Mouse (Mus musculus) lung, postnatal 36 days (tissue): ENCODE measurements around the gene Wwox.
A peak's percentile ranks its signal among the peaks of the same experiment; 100 is the strongest.

Experiments
- DNase-seq: peaks from one replicate; pipeline ENCODE4 v3.0.0; 2022; ENCODE audit warnings: mixed read lengths

Gene Wwox

GRCm38 (mm10) chr8:114469208-114469590 lies 29.7 kb downstream of the Wwox start:
- DNase-seq, result no peak

GRCm38 (mm10) chr8:114473546-114473945 lies 34.1 kb downstream of the Wwox start:
- no peak for DNase-seq

DNA sequence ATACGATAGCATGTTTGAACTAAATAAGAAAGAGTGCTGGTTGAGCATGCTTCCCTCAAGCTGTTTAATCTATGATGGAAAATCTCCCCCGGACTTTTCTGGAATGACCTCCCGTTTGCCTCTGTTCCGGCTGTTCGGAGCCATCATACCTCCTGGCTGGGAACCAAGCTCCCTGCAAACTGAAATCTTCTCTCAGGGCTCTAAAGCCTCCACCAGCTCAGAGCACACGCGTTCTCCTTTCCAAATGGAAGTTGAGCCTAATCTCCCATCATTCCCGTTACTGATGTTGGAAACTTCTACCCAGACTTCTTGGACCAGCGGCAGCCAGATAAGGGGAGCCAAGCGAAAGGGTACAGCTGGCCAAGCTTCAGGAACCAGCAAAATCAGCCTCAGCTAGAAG lies 37.5 kb downstream of the Wwox start:
- DNase-seq, result no peak

DNA sequence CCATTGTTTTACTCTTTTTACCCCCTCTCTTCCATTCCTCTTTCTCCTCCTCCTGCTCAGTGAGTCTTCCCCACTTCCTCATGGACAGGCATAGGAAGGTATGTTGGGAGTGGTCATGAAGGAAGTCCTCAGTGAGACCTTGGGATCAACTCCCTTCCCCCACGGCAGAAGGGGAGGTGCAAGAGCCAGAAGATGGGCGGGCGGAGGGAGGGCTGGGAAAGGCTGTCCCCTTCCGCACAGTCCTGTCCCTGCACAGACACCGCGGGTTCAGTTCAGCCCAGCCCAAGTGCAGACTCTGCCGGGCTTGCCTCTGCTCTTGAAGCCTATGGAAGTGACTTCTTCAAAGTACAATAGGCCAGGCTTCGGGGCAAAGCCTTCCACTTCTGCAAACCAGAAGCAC lies 38.3 kb downstream of the Wwox start:
- no peak for DNase-seq

GRCm38 (mm10) chr8:114479749-114480148 lies 40.3 kb downstream of the Wwox start:
- DNase-seq, result no peak

GRCm38 (mm10) chr8:114491662-114492160 lies 52.3 kb downstream of the Wwox start:
- no peak for DNase-seq

DNA sequence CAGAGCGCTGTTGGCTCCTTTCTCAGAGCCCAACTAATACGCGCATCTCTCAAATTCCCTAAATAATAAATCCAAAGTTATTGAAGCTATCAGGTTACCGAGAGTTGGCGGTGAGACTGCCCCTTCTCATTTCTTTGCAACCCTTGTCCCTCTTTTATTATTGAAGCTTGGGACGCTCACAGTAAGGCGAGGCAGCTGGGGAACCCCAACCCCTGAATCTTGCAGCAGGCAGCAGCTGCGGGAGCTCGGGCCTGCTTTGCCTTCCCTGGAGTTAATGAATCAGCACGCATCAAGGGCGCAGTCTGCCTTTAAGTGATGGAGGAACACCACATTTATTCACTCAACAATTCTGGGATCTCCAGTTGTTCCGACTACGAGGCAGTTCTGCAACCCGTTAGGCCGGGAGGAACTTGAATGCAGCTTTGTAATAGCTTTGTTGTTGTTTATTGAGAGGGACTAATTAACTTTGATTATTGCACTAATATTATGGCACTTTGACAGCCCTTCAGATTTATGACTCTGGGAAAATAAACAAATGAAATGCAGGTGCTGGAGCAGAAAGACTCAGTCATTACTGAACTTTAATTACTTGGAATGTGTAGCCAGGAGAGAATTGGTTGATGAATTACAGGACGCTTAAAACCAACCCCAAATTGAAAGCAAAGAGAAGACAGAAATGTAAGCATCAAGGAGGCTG lies 60.1 kb downstream of the Wwox start:
- no peak for DNase-seq

- DNase-seq, result no peak
These were observed 62.5 kb downstream of the Wwox start for GRCm38 (mm10) chr8:114501906-114502305.

GRCm38 (mm10) chr8:114503196-114503595 lies 63.7 kb downstream of the Wwox start:
- no peak for DNase-seq

GRCm38 (mm10) chr8:114504889-114505288 lies 65.4 kb downstream of the Wwox start:
- no peak for DNase-seq

- no peak for DNase-seq
These were observed 66.2 kb downstream of the Wwox start for GRCm38 (mm10) chr8:114505351-114506347.

- DNase-seq, result no peak
These were observed 67.9 kb downstream of the Wwox start for GRCm38 (mm10) chr8:114507404-114507803.

DNA sequence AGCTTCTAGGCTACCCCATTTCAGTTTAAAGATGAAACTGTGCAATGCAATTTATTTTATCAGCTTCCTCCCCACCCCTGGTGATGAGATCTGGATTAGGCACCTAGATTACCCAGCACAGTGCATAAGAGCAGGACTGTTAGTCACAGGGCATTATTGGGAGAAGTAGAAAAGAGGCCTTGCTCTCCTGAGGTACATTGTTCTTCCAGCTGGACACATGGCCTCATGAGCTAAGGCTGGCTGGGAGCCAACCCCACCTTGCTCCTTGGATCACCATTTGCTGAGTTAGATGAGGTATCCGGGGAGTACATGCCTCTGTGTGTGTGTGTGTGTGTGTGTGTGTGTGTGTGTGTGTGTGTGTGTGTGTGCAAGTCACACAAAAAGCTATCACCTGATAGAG lies 70.8 kb downstream of the Wwox start:
- DNase-seq, result no peak

- no peak for DNase-seq
These were observed 72.8 kb downstream of the Wwox start for GRCm38 (mm10) chr8:114512075-114512935.

- no peak for DNase-seq
These were observed 75.2 kb downstream of the Wwox start for GRCm38 (mm10) chr8:114514692-114515091.

DNA sequence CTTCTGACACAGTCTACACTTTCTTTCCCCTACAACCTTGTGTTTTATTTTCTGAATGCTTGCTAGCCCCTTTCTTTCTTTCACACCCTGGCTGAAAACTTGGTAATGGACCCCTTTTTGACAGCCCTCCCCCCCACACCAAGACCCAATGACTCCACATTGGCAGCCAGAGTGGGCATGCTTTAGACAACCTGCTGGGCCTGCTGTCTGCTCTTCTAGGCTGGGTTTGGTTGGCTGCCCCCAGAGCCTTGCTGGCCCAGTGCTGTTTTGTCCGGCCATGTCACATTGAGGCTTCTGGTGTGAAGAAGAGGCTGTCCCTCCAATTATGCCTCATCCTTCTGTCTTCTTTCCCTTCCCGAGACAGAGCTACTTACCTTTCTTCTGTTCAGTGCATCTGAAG lies 83.6 kb downstream of the Wwox start:
- DNase-seq, result no peak

DNA sequence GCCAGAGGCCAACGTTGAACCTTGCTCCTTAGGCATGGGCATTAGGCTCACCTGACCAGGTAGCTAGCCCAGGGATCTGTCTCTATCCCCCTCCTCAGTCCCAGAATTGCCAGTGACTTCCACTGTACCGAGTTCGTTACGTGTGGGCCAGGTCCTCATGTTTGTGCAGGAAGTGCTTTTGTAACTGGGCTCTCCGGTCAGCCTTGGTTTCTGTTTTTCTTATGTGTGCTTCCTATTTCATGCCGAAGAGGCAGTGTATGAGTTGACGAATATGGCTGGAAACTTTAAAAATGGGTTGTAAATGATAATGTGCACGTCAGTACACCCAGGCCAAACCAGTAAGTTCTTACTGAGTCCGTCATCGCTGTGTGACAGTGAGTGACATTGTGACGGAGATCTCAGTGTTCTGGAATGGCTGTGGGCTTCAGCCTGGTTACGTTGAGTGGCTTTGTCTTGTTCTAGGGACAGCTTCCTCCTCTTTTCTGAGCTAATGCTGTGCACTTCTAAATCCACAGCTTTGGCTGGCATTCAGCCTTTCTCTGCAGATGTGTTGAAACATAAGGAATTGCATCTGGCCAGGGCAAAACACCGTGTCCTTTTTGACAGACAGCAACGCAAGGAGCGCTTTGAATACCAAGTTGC lies 87.3 kb downstream of the Wwox start:
- no peak for DNase-seq

- DNase-seq, result no peak
These were observed 88.3 kb downstream of the Wwox start for GRCm38 (mm10) chr8:114527648-114528221.

DNA sequence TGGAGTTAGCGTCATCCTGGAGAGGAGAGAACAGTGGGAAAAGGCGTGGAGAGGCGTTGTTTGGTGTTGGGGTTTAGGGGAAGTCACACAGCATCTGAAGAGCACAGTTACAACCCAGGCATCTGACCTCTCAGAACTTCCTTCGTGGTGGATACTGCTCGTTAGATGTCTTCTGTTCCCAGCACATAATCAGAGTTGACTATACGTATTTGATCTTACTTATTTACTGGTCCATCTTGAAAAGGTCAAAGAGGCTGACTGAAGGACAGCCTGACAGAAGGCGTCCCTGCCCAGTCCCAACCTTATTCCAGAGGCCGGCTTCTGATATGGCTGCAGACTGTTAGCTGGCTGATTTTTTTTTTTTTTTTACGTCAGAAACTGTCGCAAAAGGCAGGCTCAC lies 90.1 kb downstream of the Wwox start:
- no peak for DNase-seq

- no peak for DNase-seq
These were observed 96.7 kb downstream of the Wwox start for GRCm38 (mm10) chr8:114536201-114536600.

- peak; percentile 62 for DNase-seq
These were observed 101.7 kb downstream of the Wwox start for GRCm38 (mm10) chr8:114541132-114541531.

- DNase-seq, result no peak
These were observed 108.9 kb downstream of the Wwox start for GRCm38 (mm10) chr8:114548360-114548759.
